Mouse (Mus musculus): ENCODE data around the gene Cgas. TPM values are rescaled to one million over a fixed set of nuclear protein-coding genes. Genes with fewer than 3 reads are reported as not detected.

The Cgas gene
- total and polyA plus RNA-seq, 3 experiments = 19.0 to 20.9 TPM; not detected in 1

- H3K9ac ChIP-seq (ENCODE audit: control insufficient read depth, low read depth, low read length, poor library complexity, severe bottlenecking) = no peak overlapping the region
- no peaks in the 10 kb centered on the region for H3K79me2 ChIP-seq (ENCODE audit: control insufficient read depth, insufficient read depth, low read length, poor library complexity)
- peaks cover 0 to 34% of the 10 kb centered on the region in 2 experiments; a peak in 2 of 4 replicates for H3K36me3 ChIP-seq (ENCODE audit: control insufficient read depth in 1 of 2, insufficient read depth in 2 of 2, low read length in 2 of 2)
- DNase-seq (ENCODE audit: low read depth, low spot score) = no peak
- no peak overlapping the region for H3K4me3 ChIP-seq (ENCODE audit: control insufficient read depth in 1 of 2, insufficient read depth in 1 of 2, low read depth in 2 of 2, low read length in 2 of 2)
- no peak for TF ChIP-seq NRF1 (IDR thresholded peaks at IDR 0.05; ENCODE audit: insufficient read depth, low read depth, low read length, poor library complexity, severe bottlenecking)
- no peak for TF ChIP-seq BHLHE40 (IDR thresholded peaks at IDR 0.05; ENCODE audit: borderline replicate concordance, low read depth, low read length)
- no peak for TF ChIP-seq GATA1 (IDR thresholded peaks at IDR 0.05; ENCODE audit: low read depth, low read length)
- no peak for TF ChIP-seq RAD21 (IDR thresholded peaks at IDR 0.05; ENCODE audit: low read depth, low read length)
- no peak for TF ChIP-seq MAZ (IDR thresholded peaks at IDR 0.05; ENCODE audit: low read depth, low read length)
- TF ChIP-seq ELF1 (IDR thresholded peaks at IDR 0.05; ENCODE audit: low read depth, low read length) = no peak
- TF ChIP-seq TCF12 (IDR thresholded peaks at IDR 0.05; ENCODE audit: low read depth, low read length) = no peak
- no peak for TF ChIP-seq MYB (IDR thresholded peaks at IDR 0.05; ENCODE audit: low read depth, low read length)
- no peak for TF ChIP-seq ZMIZ1 (IDR thresholded peaks at IDR 0.05; ENCODE audit: low read depth, low read length)
- no peak for TF ChIP-seq KAT2A (conservative IDR thresholded peaks at IDR 0.05; ENCODE audit: low read depth, low read length)
- TF ChIP-seq NELFE (IDR thresholded peaks at IDR 0.05; ENCODE audit: low read depth, low read length) = no peak
- H3K27ac ChIP-seq (ENCODE audit: control insufficient read depth, low read depth, low read length) = no peak overlapping the region
- H3K4me1 ChIP-seq (ENCODE audit: control insufficient read depth in 1 of 2, insufficient read depth in 2 of 2, low read length in 2 of 2) = no peaks in the 10 kb centered on the region
- no peaks in the 10 kb centered on the region for H3K9me3 ChIP-seq (replicated peaks; ENCODE audit: insufficient read depth, low read length)
- H3K27me3 ChIP-seq (ENCODE audit: control insufficient read depth in 1 of 2, insufficient read depth in 2 of 2, low read length in 2 of 2) = no peaks in the 10 kb centered on the region
Measured at GRCm38 (mm10) chr9:78465725-78466124, 22.7 kb upstream of the Cgas start.

GRCm38 (mm10) chr9:78463337-78463736 lies 20.3 kb upstream of the Cgas start:
- no peaks in the 10 kb centered on the region for H3K4me1 ChIP-seq (ENCODE audit: control insufficient read depth in 1 of 2, insufficient read depth in 2 of 2, low read length in 2 of 2)
- no peak for DNase-seq (ENCODE audit: low read depth, low spot score)
- H3K36me3 ChIP-seq (ENCODE audit: control insufficient read depth in 1 of 2, insufficient read depth in 2 of 2, low read length in 2 of 2) = peaks cover 0 to 45% of the 10 kb centered on the region in 2 experiments; a peak in 2 of 4 replicates
- H3K27me3 ChIP-seq (ENCODE audit: control insufficient read depth in 1 of 2, insufficient read depth in 2 of 2, low read length in 2 of 2) = no peaks in the 10 kb centered on the region
- no peaks in the 10 kb centered on the region for H3K79me2 ChIP-seq (ENCODE audit: control insufficient read depth, insufficient read depth, low read length, poor library complexity)
- H3K4me3 ChIP-seq (ENCODE audit: control insufficient read depth in 1 of 2, insufficient read depth in 1 of 2, low read depth in 2 of 2, low read length in 2 of 2) = no peak overlapping the region
- TF ChIP-seq GATA1 (IDR thresholded peaks at IDR 0.05; ENCODE audit: low read depth, low read length) (no peak), ZKSCAN1 (IDR thresholded peaks at IDR 0.05; ENCODE audit: low read depth, low read length) (no peak), MEF2A (IDR thresholded peaks at IDR 0.05; ENCODE audit: extremely low read depth, insufficient replicate concordance, low read depth, low read length, poor library complexity, severe bottlenecking) (no peak), RAD21 (IDR thresholded peaks at IDR 0.05; ENCODE audit: low read depth, low read length) (no peak), E2F4 (IDR thresholded peaks at IDR 0.05; ENCODE audit: borderline replicate concordance, low read depth, low read length) (no peak), ETS1 (IDR thresholded peaks at IDR 0.05; ENCODE audit: low read depth, low read length) (no peak), SIN3A (IDR thresholded peaks at IDR 0.05; ENCODE audit: low read length) (no peak), SMC3 (IDR thresholded peaks at IDR 0.05; ENCODE audit: low read depth, low read length) (no peak), USF1 (IDR thresholded peaks at IDR 0.05; ENCODE audit: low read depth, low read length) (no peak), POLR2AphosphoS5 (IDR thresholded peaks at IDR 0.05; ENCODE audit: borderline replicate concordance, low read depth, low read length) (no peak)
- no peak overlapping the region for H3K9ac ChIP-seq (ENCODE audit: control insufficient read depth, low read depth, low read length, poor library complexity, severe bottlenecking)
- H3K9me3 ChIP-seq (replicated peaks; ENCODE audit: insufficient read depth, low read length) = no peaks in the 10 kb centered on the region
- H3K27ac ChIP-seq (ENCODE audit: control insufficient read depth, low read depth, low read length) = no peak overlapping the region
